Mouse (Mus musculus): ENCODE data around the gene Creb3l1. TPM values are rescaled to one million over a fixed set of nuclear protein-coding genes. Genes with fewer than 3 reads are reported as not detected.

Creb3l1 gene
- polyA plus RNA-seq, 1 experiment from 2014 or later: 2.5 TPM

- Histone ChIP-seq H3K4me2 (replicated peaks) (0 out of 2 replicates have a peak overlapping the region, but pooled peaks have one; percentile 3), H3K4me1 (peaks cover 59% of the 10 kb centered on the region), H3K36me3 (peaks cover 5% of the 10 kb centered on the region; the same call in 1 of the 2 replicates), H3K4me3 (no peak overlapping the region), H3K9ac (0 out of 2 replicates have a peak overlapping the region, but pooled peaks have one; percentile 21), H3K27ac (0 out of 2 replicates have a peak overlapping the region, but pooled peaks have one; percentile 8), H3K27me3 (replicated peaks) (no peaks in the 10 kb centered on the region), H3K9me3 (no peaks in the 10 kb centered on the region)
- no peak for ATAC-seq (ENCODE audit: low FRiP score, low read depth)
- WGBS: 67% methylated on average over 6 of the region's 6 CpGs
These were observed 77.5 kb downstream of the Creb3l1 start for GRCm38 (mm10) chr2:91946836-91947235.

GRCm38 (mm10) chr2:91945483-91945882 is 78.8 kb downstream of the Creb3l1 start, which contains the start of gene Gm9821:
Gene Gm9821 (plus strand): TSS chr2:91945703.
- no peak within 1 kb of the TSS for H3K27ac ChIP-seq
- no peaks in the 10 kb centered on the region for H3K9me3 ChIP-seq
- 0 out of 2 replicates have a peak within 1 kb of the TSS, but pooled peaks have one; percentile 1 for H3K9ac ChIP-seq
- H3K4me1 ChIP-seq: peaks cover 55% of the 10 kb centered on the region
- H3K4me3 ChIP-seq: no peak within 1 kb of the TSS
- H3K27me3 ChIP-seq (replicated peaks): no peaks in the 10 kb centered on the region
- ATAC-seq (ENCODE audit: low FRiP score, low read depth): no peak
- H3K36me3 ChIP-seq: peaks cover 13% of the 10 kb centered on the region; the same call in 1 of the 2 replicates
- 89% methylated on average over 18 of the region's 18 CpGs for WGBS
- no peak within 1 kb of the TSS for H3K4me2 ChIP-seq (replicated peaks)

GRCm38 (mm10) chr2:91944170-91944950 is 79.9 kb downstream of the Creb3l1 start:
- H3K27me3 ChIP-seq (replicated peaks): no peaks in the 10 kb centered on the region
- H3K4me3 ChIP-seq: no peak overlapping the region
- H3K4me2 ChIP-seq (replicated peaks): no peak overlapping the region
- no peak overlapping the region for H3K9ac ChIP-seq
- ATAC-seq (ENCODE audit: low FRiP score, low read depth): peak; percentile 77
- 48% methylated on average over 13 of the region's 13 CpGs for WGBS
- H3K27ac ChIP-seq: no peak overlapping the region
- H3K36me3 ChIP-seq: peaks cover 21% of the 10 kb centered on the region
- H3K9me3 ChIP-seq: no peaks in the 10 kb centered on the region
- H3K4me1 ChIP-seq: peaks cover 44% of the 10 kb centered on the region

GRCm38 (mm10) chr2:91942356-91942755 is 81.9 kb downstream of the Creb3l1 start:
- Histone ChIP-seq H3K4me2 (replicated peaks) (no peak overlapping the region), H3K4me1 (peaks cover 24% of the 10 kb centered on the region), H3K9me3 (no peaks in the 10 kb centered on the region), H3K36me3 (peaks cover 41% of the 10 kb centered on the region), H3K4me3 (no peak overlapping the region), H3K27me3 (replicated peaks) (no peaks in the 10 kb centered on the region), H3K9ac (no peak overlapping the region), H3K27ac (no peak overlapping the region)
- no peak for ATAC-seq (ENCODE audit: low FRiP score, low read depth)
- WGBS: 76% methylated on average over 6 of the region's 6 CpGs

- H3K27ac ChIP-seq: no peak overlapping the region
- H3K27me3 ChIP-seq (replicated peaks): no peaks in the 10 kb centered on the region
- peaks cover 68% of the 10 kb centered on the region for H3K36me3 ChIP-seq
- 85% methylated on average over 15 of the region's 15 CpGs for WGBS
- H3K9me3 ChIP-seq: no peaks in the 10 kb centered on the region
- H3K4me1 ChIP-seq: peaks cover under 1% of the 10 kb centered on the region; the same call in 1 of the 2 replicates
- no peak overlapping the region for H3K4me3 ChIP-seq
- H3K9ac ChIP-seq: no peak overlapping the region
- ATAC-seq (ENCODE audit: low FRiP score, low read depth): no peak
- H3K4me2 ChIP-seq (replicated peaks): no peak overlapping the region
These were observed 84.9 kb downstream of the Creb3l1 start for GRCm38 (mm10) chr2:91939303-91939935.

- Histone ChIP-seq H3K27ac (no peak overlapping the region), H3K9ac (no peak overlapping the region), H3K9me3 (no peaks in the 10 kb centered on the region), H3K4me1 (peaks cover 30% of the 10 kb centered on the region), H3K27me3 (replicated peaks) (no peaks in the 10 kb centered on the region), H3K36me3 (peaks cover 60% of the 10 kb centered on the region), H3K4me3 (no peak overlapping the region), H3K4me2 (replicated peaks) (no peak overlapping the region)
- WGBS: 91% methylated on average over 7 of the region's 7 CpGs
- no peak for ATAC-seq (ENCODE audit: low FRiP score, low read depth)
These were observed 88.1 kb downstream of the Creb3l1 start for GRCm38 (mm10) chr2:91936154-91936553.

- Histone ChIP-seq H3K4me3 (no peak overlapping the region), H3K4me1 (peaks cover 37% of the 10 kb centered on the region), H3K4me2 (replicated peaks) (no peak overlapping the region), H3K27me3 (replicated peaks) (no peaks in the 10 kb centered on the region), H3K36me3 (peaks cover 54% of the 10 kb centered on the region), H3K9ac (no peak overlapping the region), H3K9me3 (no peaks in the 10 kb centered on the region), H3K27ac (no peak overlapping the region)
- WGBS: 93% methylated on average over 9 of the region's 9 CpGs
- no peak for ATAC-seq (ENCODE audit: low FRiP score, low read depth)
These were observed 89.3 kb downstream of the Creb3l1 start for GRCm38 (mm10) chr2:91934826-91935525.

GRCm38 (mm10) chr2:91934016-91934415 is 90.3 kb downstream of the Creb3l1 start:
- WGBS: 57% methylated on average over 8 of the region's 8 CpGs
- ATAC-seq (ENCODE audit: low FRiP score, low read depth): no peak
- no peaks in the 10 kb centered on the region for H3K9me3 ChIP-seq
- no peak overlapping the region for H3K9ac ChIP-seq
- H3K36me3 ChIP-seq: peaks cover 45% of the 10 kb centered on the region
- H3K4me2 ChIP-seq (replicated peaks): no peak overlapping the region
- H3K4me3 ChIP-seq: no peak overlapping the region
- H3K27ac ChIP-seq: no peak overlapping the region
- no peaks in the 10 kb centered on the region for H3K27me3 ChIP-seq (replicated peaks)
- H3K4me1 ChIP-seq: peaks cover 45% of the 10 kb centered on the region

- H3K4me1 ChIP-seq: peaks cover 48% of the 10 kb centered on the region
- H3K27ac ChIP-seq: no peak overlapping the region; the same call in 1 of the 2 replicates
- 33% methylated on average over 9 of the region's 9 CpGs for WGBS
- no peak overlapping the region for H3K4me3 ChIP-seq
- H3K4me2 ChIP-seq (replicated peaks): peak overlapping the region; percentile 14; the same call in 1 of the 2 replicates
- H3K9ac ChIP-seq: 0 out of 2 replicates have a peak overlapping the region, but pooled peaks have one; percentile 13
- H3K9me3 ChIP-seq: no peaks in the 10 kb centered on the region
- peaks cover 39% of the 10 kb centered on the region for H3K36me3 ChIP-seq
- no peak for ATAC-seq (ENCODE audit: low FRiP score, low read depth)
- no peaks in the 10 kb centered on the region for H3K27me3 ChIP-seq (replicated peaks)
These were observed 90.8 kb downstream of the Creb3l1 start for GRCm38 (mm10) chr2:91933471-91933870.

GRCm38 (mm10) chr2:91932737-91933350 is 91.5 kb downstream of the Creb3l1 start:
- peaks cover 33% of the 10 kb centered on the region for H3K36me3 ChIP-seq
- no peaks in the 10 kb centered on the region for H3K9me3 ChIP-seq
- WGBS: 12% methylated on average over 6 of the region's 6 CpGs
- peak overlapping the region; percentile 79 for H3K4me2 ChIP-seq (replicated peaks)
- H3K9ac ChIP-seq: no peak overlapping the region
- peaks cover 53% of the 10 kb centered on the region for H3K4me1 ChIP-seq
- H3K27ac ChIP-seq: no peak overlapping the region; the same call in 1 of the 2 replicates
- ATAC-seq (ENCODE audit: low FRiP score, low read depth): no peak
- H3K4me3 ChIP-seq: no peak overlapping the region
- H3K27me3 ChIP-seq (replicated peaks): no peaks in the 10 kb centered on the region
